Mouse (Mus musculus): ENCODE measurements around the gene Erbb4. TPM values are rescaled to one million over a fixed set of nuclear protein-coding genes. Genes with fewer than 3 reads are reported as not detected.

Erbb4 gene
- polyA plus RNA-seq, 1 experiment from 2014 or later: 15.6 TPM

DNA sequence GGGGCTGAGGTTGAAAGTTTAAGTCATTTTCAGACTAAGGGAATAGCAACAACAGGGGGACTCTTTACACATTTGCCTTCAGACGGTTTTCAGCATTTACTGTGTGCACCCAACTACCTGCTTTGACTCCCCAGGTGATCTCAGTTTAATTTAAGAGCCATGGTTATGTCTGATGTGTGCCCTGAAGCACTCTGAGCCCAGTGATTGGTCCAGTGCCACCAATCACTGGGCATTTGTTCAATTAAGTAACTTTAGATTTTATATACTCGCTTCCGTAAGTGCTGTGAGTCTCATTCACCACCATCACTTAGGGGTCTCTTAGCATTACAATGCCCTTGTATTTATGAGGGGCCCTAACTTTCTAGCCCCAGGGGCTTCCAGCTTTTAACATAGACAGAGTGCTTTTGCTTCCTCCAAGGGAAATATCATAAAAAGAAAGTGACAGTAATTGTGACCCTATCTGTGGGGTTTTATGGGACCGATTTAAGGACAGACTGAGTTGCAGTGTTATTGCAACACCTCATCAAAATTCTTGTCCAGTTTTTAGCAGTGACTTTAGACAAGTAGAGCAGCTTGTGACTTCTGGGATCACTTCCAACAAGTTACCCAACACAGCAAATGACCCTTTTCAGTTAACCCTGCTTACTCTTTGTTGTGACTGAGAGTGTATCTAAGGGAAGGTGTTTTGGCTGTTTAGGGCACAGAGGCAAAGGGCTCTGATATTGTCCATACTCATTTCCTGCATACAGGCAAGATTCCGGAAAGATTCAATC, 134.3 kb downstream of the Erbb4 start:
- no peak overlapping the region for H3K4me3 ChIP-seq (replicated peaks; ENCODE audit: low read length)
- no peak for ATAC-seq
- H3K27me3 ChIP-seq (replicated peaks; ENCODE audit: control insufficient read depth, insufficient read depth, low read length): no peaks in the 10 kb centered on the region
- no peaks in the 10 kb centered on the region for H3K4me1 ChIP-seq (replicated peaks; ENCODE audit: control insufficient read depth, insufficient read depth, low read length)
- no peak overlapping the region for H3K27ac ChIP-seq (ENCODE audit: low read length)
- H3K4me2 ChIP-seq (ENCODE audit: low read length): no peak overlapping the region
- H3K9ac ChIP-seq (replicated peaks; ENCODE audit: low read depth, low read length): no peak overlapping the region
- 60% methylated on average over 5 of the region's 5 CpGs for WGBS
- no peaks in the 10 kb centered on the region for H3K36me3 ChIP-seq (ENCODE audit: control insufficient read depth, insufficient read depth)
- no peaks in the 10 kb centered on the region for H3K9me3 ChIP-seq (ENCODE audit: control insufficient read depth, low read length)

- H3K4me1 ChIP-seq (replicated peaks; ENCODE audit: control insufficient read depth, insufficient read depth, low read length): no peaks in the 10 kb centered on the region; the same call in 1 of the 2 replicates
- H3K36me3 ChIP-seq (ENCODE audit: control insufficient read depth, insufficient read depth): no peaks in the 10 kb centered on the region
- H3K9me3 ChIP-seq (ENCODE audit: control insufficient read depth, low read length): no peaks in the 10 kb centered on the region
- H3K27ac ChIP-seq (ENCODE audit: low read length): no peak overlapping the region
- no peaks in the 10 kb centered on the region for H3K27me3 ChIP-seq (replicated peaks; ENCODE audit: control insufficient read depth, insufficient read depth, low read length)
- no peak overlapping the region for H3K4me2 ChIP-seq (ENCODE audit: low read length)
- H3K4me3 ChIP-seq (replicated peaks; ENCODE audit: low read length): no peak overlapping the region
- ATAC-seq: no peak
- H3K9ac ChIP-seq (replicated peaks; ENCODE audit: low read depth, low read length): no peak overlapping the region
Observed at GRCm38 (mm10) chr1:68964127-68964526, 143.7 kb downstream of the Erbb4 start.

DNA sequence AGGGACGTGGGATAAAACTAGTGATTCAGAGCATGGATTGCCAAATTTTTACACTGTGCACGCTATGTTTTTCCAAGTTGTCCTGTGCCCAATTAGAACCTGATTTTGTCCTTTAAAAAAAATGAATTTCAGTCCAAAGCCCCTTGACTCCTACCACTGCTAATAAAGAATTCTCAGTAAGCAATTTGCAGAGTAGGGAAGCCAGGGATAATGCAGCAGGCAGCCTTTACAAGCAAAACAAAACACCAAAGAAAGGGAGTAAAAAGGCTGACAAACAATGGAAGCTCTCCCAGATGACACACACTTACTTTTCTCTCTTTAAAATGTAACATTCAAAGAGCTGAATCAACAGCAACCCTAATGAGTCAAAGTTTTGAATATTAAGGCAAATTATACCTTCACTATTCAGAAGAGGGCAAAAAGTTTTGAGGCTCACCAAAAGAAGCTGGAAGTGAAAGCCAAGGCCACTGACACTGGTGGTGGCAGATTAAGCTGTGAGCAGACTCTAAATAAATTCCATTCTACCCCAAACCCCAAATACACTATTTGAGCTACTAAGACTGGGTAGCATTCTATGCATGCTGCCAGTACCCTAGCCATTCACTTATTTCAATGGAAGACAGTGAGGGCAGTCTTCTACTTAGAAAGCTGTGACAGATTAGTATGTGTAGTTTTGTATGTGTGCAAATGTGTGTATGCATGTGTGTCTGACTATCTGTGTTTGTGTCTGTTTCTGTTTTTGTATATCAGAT, 146.3 kb downstream of the Erbb4 start:
- ATAC-seq: no peak
- H3K36me3 ChIP-seq (ENCODE audit: control insufficient read depth, insufficient read depth): no peaks in the 10 kb centered on the region
- H3K4me1 ChIP-seq (replicated peaks; ENCODE audit: control insufficient read depth, insufficient read depth, low read length): no peaks in the 10 kb centered on the region; the same call in 1 of the 2 replicates
- H3K4me2 ChIP-seq (ENCODE audit: low read length): no peak overlapping the region
- WGBS: 10% methylated on average over 2 of the region's 2 CpGs
- no peak overlapping the region for H3K9ac ChIP-seq (replicated peaks; ENCODE audit: low read depth, low read length)
- no peaks in the 10 kb centered on the region for H3K9me3 ChIP-seq (ENCODE audit: control insufficient read depth, low read length)
- H3K27ac ChIP-seq (ENCODE audit: low read length): no peak overlapping the region
- no peak overlapping the region for H3K4me3 ChIP-seq (replicated peaks; ENCODE audit: low read length)
- H3K27me3 ChIP-seq (replicated peaks; ENCODE audit: control insufficient read depth, insufficient read depth, low read length): no peaks in the 10 kb centered on the region

DNA sequence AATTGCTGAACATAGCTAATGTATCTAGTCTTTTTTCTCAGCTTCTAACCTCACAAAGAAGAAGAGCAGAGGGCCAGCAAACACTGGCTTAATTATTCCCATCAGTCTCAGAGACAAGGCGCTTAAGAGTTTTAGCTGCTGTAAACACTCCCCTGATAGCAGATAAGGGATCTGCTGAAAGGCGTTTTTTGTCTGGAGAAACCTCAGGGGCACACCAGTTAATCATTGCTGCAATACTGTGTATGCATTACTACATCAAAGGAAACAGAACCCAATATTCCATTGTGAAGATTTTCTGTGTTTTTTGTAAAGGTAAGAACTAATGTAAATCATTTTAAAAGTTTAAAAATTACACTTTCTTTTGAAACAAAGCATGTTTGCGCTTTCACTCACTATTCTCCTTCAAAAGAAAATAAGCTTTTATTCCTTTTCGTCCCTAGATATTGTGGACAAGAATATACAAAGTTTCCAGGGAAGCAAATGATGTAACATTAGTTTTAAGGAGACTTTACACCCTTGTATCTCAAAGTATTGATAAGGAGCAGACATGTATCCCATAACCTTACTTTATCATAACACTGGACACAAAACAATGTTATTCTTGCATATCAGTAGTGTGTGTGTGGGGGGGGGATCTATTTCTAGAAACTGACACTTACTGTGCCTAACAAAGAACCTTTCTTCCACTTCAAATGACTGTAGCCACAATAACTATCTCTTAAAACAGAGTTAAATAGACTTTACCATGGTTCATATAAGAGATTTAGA, 150.9 kb downstream of the Erbb4 start:
- 69% methylated on average over 4 of the region's 4 CpGs for whole genome bisulfite sequencing
- H3K27me3 ChIP-seq (replicated peaks; ENCODE audit: control insufficient read depth, insufficient read depth, low read length): no peaks in the 10 kb centered on the region

GRCm38 (mm10) chr1:68955482-68955881, 152.4 kb downstream of the Erbb4 start:
- Histone ChIP-seq H3K36me3 (ENCODE audit: control insufficient read depth, insufficient read depth) (no peaks in the 10 kb centered on the region), H3K4me1 (replicated peaks; ENCODE audit: control insufficient read depth, insufficient read depth, low read length) (no peaks in the 10 kb centered on the region), H3K27me3 (replicated peaks; ENCODE audit: control insufficient read depth, insufficient read depth, low read length) (no peaks in the 10 kb centered on the region), H3K9me3 (ENCODE audit: control insufficient read depth, low read length) (no peaks in the 10 kb centered on the region), H3K9ac (replicated peaks; ENCODE audit: low read depth, low read length) (no peak overlapping the region), H3K4me3 (replicated peaks; ENCODE audit: low read length) (no peak overlapping the region), H3K27ac (ENCODE audit: low read length) (no peak overlapping the region), H3K4me2 (ENCODE audit: low read length) (no peak overlapping the region)
- WGBS: 73% methylated on average over 2 of the region's 2 CpGs
- ATAC-seq: no peak

More for the DNA sequence above, 150.9 kb downstream of the Erbb4 start:
- Histone ChIP-seq H3K27ac (ENCODE audit: low read length) (no peak overlapping the region), H3K4me1 (replicated peaks; ENCODE audit: control insufficient read depth, insufficient read depth, low read length) (no peaks in the 10 kb centered on the region; the same call in 1 of the 2 replicates), H3K36me3 (ENCODE audit: control insufficient read depth, insufficient read depth) (no peaks in the 10 kb centered on the region), H3K9ac (replicated peaks; ENCODE audit: low read depth, low read length) (no peak overlapping the region), H3K4me3 (replicated peaks; ENCODE audit: low read length) (no peak overlapping the region), H3K4me2 (ENCODE audit: low read length) (no peak overlapping the region), H3K9me3 (ENCODE audit: control insufficient read depth, low read length) (no peaks in the 10 kb centered on the region)
- no peak for ATAC-seq

- Histone ChIP-seq H3K27me3 (replicated peaks; ENCODE audit: control insufficient read depth, insufficient read depth, low read length) (no peaks in the 10 kb centered on the region), H3K36me3 (ENCODE audit: control insufficient read depth, insufficient read depth) (no peaks in the 10 kb centered on the region), H3K4me3 (replicated peaks; ENCODE audit: low read length) (no peak overlapping the region), H3K9ac (replicated peaks; ENCODE audit: low read depth, low read length) (no peak overlapping the region), H3K4me2 (ENCODE audit: low read length) (no peak overlapping the region), H3K27ac (ENCODE audit: low read length) (no peak overlapping the region), H3K9me3 (ENCODE audit: control insufficient read depth, low read length) (no peaks in the 10 kb centered on the region), H3K4me1 (replicated peaks; ENCODE audit: control insufficient read depth, insufficient read depth, low read length) (no peaks in the 10 kb centered on the region)
- no peak for ATAC-seq
- WGBS: 48% methylated on average over 2 of the region's 2 CpGs
Observed at GRCm38 (mm10) chr1:68943141-68943540, 164.7 kb downstream of the Erbb4 start.

DNA sequence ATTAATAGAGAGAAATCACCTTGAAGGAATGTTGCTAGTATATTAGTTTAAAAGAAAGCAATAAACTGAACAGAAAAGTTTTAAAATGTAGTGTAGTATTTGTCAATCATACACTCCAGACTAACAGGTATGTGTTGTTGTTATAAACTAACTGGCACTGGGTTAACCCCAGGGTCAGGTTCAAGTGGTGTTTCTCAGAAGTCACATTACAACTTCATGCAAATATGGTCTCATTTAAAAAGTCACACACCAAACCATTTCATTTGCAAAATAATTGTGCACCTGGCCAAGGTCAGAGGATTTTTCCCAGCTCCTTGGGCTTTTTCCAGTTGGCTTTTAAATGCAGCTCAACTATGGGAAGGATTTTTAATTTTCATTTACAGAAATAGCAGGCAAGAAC, 173.1 kb downstream of the Erbb4 start:
- no peak overlapping the region for H3K4me2 ChIP-seq (ENCODE audit: low read length)
- no peak for ATAC-seq
- no peaks in the 10 kb centered on the region for H3K27me3 ChIP-seq (replicated peaks; ENCODE audit: control insufficient read depth, insufficient read depth, low read length)

DNA sequence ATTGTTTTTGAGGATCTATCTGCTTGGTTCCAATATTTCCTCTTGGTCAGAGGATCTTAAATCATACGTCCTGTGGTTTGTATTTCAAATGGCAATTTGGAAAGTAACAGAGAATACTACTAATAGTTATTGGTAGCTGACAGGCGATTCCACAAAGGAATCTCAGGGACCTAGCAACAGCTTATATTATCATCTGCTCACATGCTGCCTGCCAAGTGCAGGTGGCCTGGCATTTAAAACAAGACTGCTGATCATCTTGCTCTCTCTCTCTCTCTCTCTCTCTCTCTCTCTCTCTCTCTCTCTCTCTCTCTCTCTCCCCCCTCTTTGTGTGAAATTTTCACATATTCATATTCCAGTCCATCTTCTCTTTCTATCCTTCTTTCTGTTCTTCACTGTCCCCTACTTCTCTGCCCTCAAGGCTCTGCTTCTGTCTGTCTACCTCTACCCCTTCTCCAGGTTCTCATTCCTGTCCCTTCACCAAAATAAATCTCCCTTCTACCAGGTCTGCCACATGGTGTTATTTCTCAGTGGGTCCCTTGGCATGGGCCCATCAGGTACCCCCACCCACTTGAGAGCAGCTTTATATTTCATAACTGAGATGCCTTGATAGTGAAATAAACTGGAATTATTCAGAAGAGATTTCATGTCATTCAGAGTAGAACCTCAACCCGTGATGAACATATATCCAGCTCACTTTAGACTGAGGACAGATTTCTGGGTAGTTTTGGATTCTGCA, 174.4 kb downstream of the Erbb4 start:
- 71% methylated on average over 3 of the region's 3 CpGs for WGBS
- H3K4me1 ChIP-seq (replicated peaks; ENCODE audit: control insufficient read depth, insufficient read depth, low read length): no peaks in the 10 kb centered on the region
- no peak for ATAC-seq

More for the DNA sequence above, 173.1 kb downstream of the Erbb4 start:
- no peaks in the 10 kb centered on the region for H3K36me3 ChIP-seq (ENCODE audit: control insufficient read depth, insufficient read depth)
- H3K4me3 ChIP-seq (replicated peaks; ENCODE audit: low read length): no peak overlapping the region
- no peaks in the 10 kb centered on the region for H3K9me3 ChIP-seq (ENCODE audit: control insufficient read depth, low read length)
- no peak overlapping the region for H3K27ac ChIP-seq (ENCODE audit: low read length)
- H3K9ac ChIP-seq (replicated peaks; ENCODE audit: low read depth, low read length): no peak overlapping the region
- no peaks in the 10 kb centered on the region for H3K4me1 ChIP-seq (replicated peaks; ENCODE audit: control insufficient read depth, insufficient read depth, low read length)

GRCm38 (mm10) chr1:68917828-68918227, 190.0 kb downstream of the Erbb4 start:
- Histone ChIP-seq H3K4me1 (replicated peaks; ENCODE audit: control insufficient read depth, insufficient read depth, low read length) (no peaks in the 10 kb centered on the region), H3K36me3 (ENCODE audit: control insufficient read depth, insufficient read depth) (no peaks in the 10 kb centered on the region), H3K4me3 (replicated peaks; ENCODE audit: low read length) (no peak overlapping the region), H3K4me2 (ENCODE audit: low read length) (no peak overlapping the region), H3K9me3 (ENCODE audit: control insufficient read depth, low read length) (no peaks in the 10 kb centered on the region), H3K27me3 (replicated peaks; ENCODE audit: control insufficient read depth, insufficient read depth, low read length) (no peaks in the 10 kb centered on the region), H3K27ac (ENCODE audit: low read length) (no peak overlapping the region), H3K9ac (replicated peaks; ENCODE audit: low read depth, low read length) (no peak overlapping the region)
- no peak for ATAC-seq
- 34% methylated on average over 3 of the region's 3 CpGs for WGBS

More for the DNA sequence above, 174.4 kb downstream of the Erbb4 start:
- Histone ChIP-seq H3K4me2 (ENCODE audit: low read length) (no peak overlapping the region), H3K9ac (replicated peaks; ENCODE audit: low read depth, low read length) (no peak overlapping the region), H3K4me3 (replicated peaks; ENCODE audit: low read length) (no peak overlapping the region), H3K36me3 (ENCODE audit: control insufficient read depth, insufficient read depth) (no peaks in the 10 kb centered on the region), H3K9me3 (ENCODE audit: control insufficient read depth, low read length) (no peaks in the 10 kb centered on the region), H3K27ac (ENCODE audit: low read length) (no peak overlapping the region), H3K27me3 (replicated peaks; ENCODE audit: control insufficient read depth, insufficient read depth, low read length) (no peaks in the 10 kb centered on the region)
